Mouse (Mus musculus) WW6 (cell line): ENCODE measurements at regions not wholly inside any gene's neighbourhood (a gene's known extent, or its start where the extent isn't known, plus 50 kb on each side); places are given as distances from the start of the nearest gene placed in this dataset.
"Not testable (repeated sequence)": the region's sequence is repeated elsewhere in the genome, so short reads cannot be mapped to it uniquely, and the experiment has no call there.

ENCODE experiments used
- DNase-seq: peaks from one replicate; pipeline ENCODE4 v3.0.0-alpha.2; 2013; ENCODE audit warnings: low read depth, low spot score

- DNase-seq = no peak
Measured at GRCm38 (mm10) chr11:93653401-93653800, 232.2 kb downstream of the Utp18 start.

GRCm38 (mm10) chr11:93651966-93652365 lies 233.6 kb downstream of the Utp18 start:
- DNase-seq = not testable (repeated sequence)
